Mouse (Mus musculus) thymus, adult 2 months (tissue): Measurements from ENCODE around the gene Tbk1. TPM values are rescaled to one million over a fixed set of nuclear protein-coding genes. Genes with fewer than 3 reads are reported as not detected.

ENCODE experiments used
- DNase-seq: peaks from one replicate; pipeline ENCODE4 v3.0.0; 2021
- H3K27ac ChIP-seq: fragments of 200-500 bp; 2 replicates; pipeline ENCODE4 v1.5.1; 2012; ENCODE audit warnings: low read length, control low read depth; ENCODE audit not compliant: control insufficient read depth, insufficient read depth
- H3K27me3 ChIP-seq: fragments of 200-500 bp; 2 replicates; pipeline ENCODE4 v1.6.1; 2012; ENCODE audit warnings: mild to moderate bottlenecking, low read length, moderate library complexity, mixed read lengths; ENCODE audit not compliant: control insufficient read depth, insufficient read depth
- H3K36me3 ChIP-seq: fragments of 200-500 bp; 2 replicates; pipeline ENCODE4 v1.6.1; 2012; ENCODE audit warnings: mild to moderate bottlenecking, low read length, moderate library complexity; ENCODE audit not compliant: control insufficient read depth, insufficient read depth
- H3K4me1 ChIP-seq: fragments of 200-500 bp; replicated peaks from 2 replicates; pipeline ENCODE4 v1.6.1; 2012; ENCODE audit warnings: low read length; ENCODE audit not compliant: control insufficient read depth, insufficient read depth
- H3K4me3 ChIP-seq: fragments of 200-500 bp; 2 replicates; pipeline ENCODE4 v1.5.1; 2012; ENCODE audit warnings: mild to moderate bottlenecking, low read length, control low read depth, moderate library complexity; ENCODE audit not compliant: control insufficient read depth, insufficient read depth
- CTCF ChIP-seq: fragments of 200-500 bp; IDR thresholded peaks from 2 replicates; pipeline ENCODE4 v1.5.1; 2012; ENCODE audit warnings: mild to moderate bottlenecking, control low read depth, low read length, moderate library complexity, borderline replicate concordance; ENCODE audit not compliant: control insufficient read depth, poor library complexity, insufficient read depth; ENCODE audit errors: extremely low read depth
- POLR2A ChIP-seq: fragments of 200-500 bp; IDR thresholded peaks from 2 replicates; pipeline ENCODE4 v1.6.1; 2012; ENCODE audit warnings: mild to moderate bottlenecking, low read length, control low read depth, moderate library complexity; ENCODE audit not compliant: control insufficient read depth, poor library complexity, insufficient read depth; ENCODE audit errors: extremely low read depth
- WGBS: fragments of 180-500 bp; shearing (Covaris S2); methylation state at CpG from one replicate; pipeline ENCODE4 v1.1.7; 2018; 5-methylcytosine and 5-hydroxymethylcytosine counted together
- polyA plus RNA-seq: library from polyadenylated mRNA; depleted of rRNA; stranded (reverse); fragments of >200 nt; gene quantifications from 2 replicates; pipeline ENCODE4 v1.2.3, GENCODE M21; 2012

Gene Tbk1
- polyA plus RNA-seq, 1 experiment, result 16.4 TPM

DNA sequence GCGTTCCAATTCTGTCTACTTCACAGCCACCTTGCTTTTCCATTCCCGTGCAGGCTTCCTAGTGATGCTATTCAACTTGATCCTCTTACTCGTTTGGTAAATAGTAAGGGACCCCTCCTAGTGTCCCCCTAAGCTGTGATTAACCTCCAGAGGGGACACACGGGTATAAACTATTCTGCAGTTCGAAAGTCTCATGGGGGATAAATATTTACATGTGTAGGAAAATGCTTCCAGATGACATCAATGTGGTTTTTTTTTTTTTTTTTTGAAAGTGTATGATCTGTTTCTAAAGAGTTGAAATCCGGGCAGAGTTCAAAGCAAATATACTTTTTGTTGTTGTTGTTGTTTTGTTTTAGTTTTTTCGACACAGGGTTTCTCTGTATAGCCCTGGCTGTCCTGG lies 80.7 kb downstream of the Tbk1 start:
- H3K27me3 ChIP-seq, result no peaks in the 10 kb centered on the region
- TF ChIP-seq POLR2A, result no peak
- TF ChIP-seq CTCF, result no peak
- no peak overlapping the region for H3K4me3 ChIP-seq
- 67% methylated on average over 7 of the region's 7 CpGs for WGBS
- no peak for DNase-seq
- H3K4me1 ChIP-seq, result peaks cover 30% of the 10 kb centered on the region
- no peaks in the 10 kb centered on the region for H3K36me3 ChIP-seq
- peak overlapping the region; percentile 78 for H3K27ac ChIP-seq

DNA sequence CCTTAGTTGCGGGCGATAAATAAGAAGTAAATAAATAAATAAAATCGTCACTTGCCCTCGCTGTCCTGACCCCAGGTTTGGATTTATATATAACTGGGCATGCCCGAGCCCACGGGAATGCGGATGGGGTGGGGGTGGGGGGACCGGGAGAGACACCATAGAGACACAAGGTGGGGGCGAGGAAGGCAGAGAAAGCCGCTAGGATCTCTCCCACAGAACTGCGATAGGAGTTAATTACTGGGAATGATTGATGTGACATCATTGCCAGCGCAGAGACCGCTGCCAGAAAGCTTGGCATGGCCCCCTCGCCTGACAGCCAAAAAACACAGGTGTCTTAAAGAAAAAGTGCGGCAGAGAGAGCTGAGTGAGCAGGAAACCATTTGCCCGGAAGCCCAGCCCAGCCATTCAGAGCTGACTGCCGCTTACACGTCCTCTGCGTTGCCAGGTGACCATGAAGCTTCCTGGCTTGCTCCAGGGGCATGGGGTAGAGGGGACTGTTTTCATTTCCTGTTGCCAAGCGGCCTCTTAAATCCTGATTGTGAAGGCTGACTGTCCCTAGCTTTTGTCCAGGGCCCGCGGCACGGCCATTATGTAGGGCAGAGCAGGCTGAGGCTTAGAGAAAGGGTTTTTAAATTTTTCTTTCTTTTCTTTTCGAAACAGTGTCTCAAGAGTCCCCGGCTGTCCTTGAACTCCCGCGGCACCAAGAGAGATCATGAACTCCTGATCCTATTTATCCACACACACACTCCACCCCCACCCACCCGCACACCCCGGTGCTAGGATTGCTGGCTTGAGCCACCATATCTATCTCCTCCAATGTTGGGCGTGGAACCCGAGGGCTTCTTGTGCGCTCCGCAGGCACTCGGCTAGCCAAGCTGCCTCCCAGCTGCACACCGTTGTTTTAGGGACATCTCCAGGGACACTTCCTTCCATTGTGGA lies 81.3 kb downstream of the Tbk1 start:
- TF ChIP-seq CTCF, result peak; percentile 24; the same call in 1 of the 2 replicates
- TF ChIP-seq POLR2A, result no peak
- 26% methylated on average over 35 of the region's 35 CpGs for WGBS
- H3K4me1 ChIP-seq, result peaks cover 30% of the 10 kb centered on the region
- no peaks in the 10 kb centered on the region for H3K36me3 ChIP-seq
- peak; percentile 86 for DNase-seq
- H3K27ac ChIP-seq, result peak overlapping the region; percentile 85
- H3K27me3 ChIP-seq, result no peaks in the 10 kb centered on the region
- peak overlapping the region; percentile 55 for H3K4me3 ChIP-seq

DNA sequence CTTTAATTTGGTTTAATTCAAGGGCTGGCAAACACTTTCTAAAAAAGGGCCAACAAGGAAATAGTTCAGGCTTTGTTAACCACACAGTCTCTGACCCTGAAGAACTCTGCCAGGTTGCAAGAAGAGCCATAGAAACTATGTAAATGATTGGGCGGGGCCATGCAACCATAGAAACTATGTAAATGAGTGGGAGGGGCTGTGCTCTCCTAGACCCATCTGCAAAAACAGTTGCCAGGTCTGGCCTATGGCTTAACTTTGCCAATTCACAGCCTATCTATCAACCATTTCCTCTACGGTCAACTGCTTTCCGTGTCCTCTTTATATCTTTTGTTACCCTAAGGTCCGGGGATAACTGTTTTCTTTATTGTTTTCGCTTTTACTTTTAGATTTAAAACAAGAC lies 85.4 kb downstream of the Tbk1 start:
- no peaks in the 10 kb centered on the region for H3K36me3 ChIP-seq
- H3K4me1 ChIP-seq, result peaks cover 28% of the 10 kb centered on the region
- 39% methylated on average over 5 of the region's 5 CpGs for WGBS
- no peak overlapping the region for H3K27ac ChIP-seq
- no peak for DNase-seq
- no peaks in the 10 kb centered on the region for H3K27me3 ChIP-seq
- H3K4me3 ChIP-seq, result no peak overlapping the region
- TF ChIP-seq CTCF, result no peak
- TF ChIP-seq POLR2A, result no peak

DNA sequence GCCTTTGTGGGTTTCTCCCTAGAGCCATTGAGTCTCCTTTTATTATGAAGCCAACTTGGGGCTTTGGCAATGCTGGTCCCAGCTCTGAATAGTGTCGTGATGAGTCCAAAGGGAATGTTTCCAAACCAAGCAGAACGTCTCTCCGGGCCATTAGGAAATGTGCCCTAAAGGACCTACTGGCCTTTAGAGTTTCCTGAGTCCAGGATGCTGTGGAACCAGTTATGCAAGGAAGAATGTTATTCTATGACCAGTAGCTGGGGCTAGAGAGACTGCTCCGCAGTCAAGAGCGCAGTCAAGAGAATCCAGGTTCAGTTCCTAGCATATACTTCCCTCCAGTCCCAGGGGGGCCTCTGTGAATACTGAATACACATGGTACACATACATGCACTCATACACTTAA lies 86.6 kb downstream of the Tbk1 start:
- DNase-seq, result no peak
- Histone ChIP-seq H3K4me3 (no peak overlapping the region), H3K27me3 (no peaks in the 10 kb centered on the region), H3K27ac (no peak overlapping the region), H3K4me1 (peaks cover 20% of the 10 kb centered on the region), H3K36me3 (no peaks in the 10 kb centered on the region)
- TF ChIP-seq CTCF, result no peak
- TF ChIP-seq POLR2A, result no peak
- 91% methylated on average over 5 of the region's 5 CpGs for WGBS

DNA sequence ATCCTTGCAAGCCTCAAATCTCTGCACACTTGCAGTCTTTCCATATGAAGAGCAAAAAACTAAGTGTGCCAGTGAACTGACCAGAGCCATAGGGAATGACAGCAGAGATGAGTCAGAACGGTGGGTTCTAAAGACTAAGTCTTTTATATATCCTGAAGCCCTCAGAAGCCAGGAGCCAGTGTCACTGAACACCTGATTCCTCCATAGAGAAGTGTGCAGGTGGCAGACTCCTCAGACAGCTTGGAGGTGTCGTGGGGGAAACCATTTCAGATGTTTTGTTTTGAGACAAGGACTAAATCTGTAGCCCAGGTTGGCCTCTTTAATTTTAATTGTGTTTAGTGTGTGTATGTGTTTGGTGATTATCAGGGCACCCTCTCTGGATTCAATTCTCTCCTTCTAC lies 87.5 kb downstream of the Tbk1 start:
- Histone ChIP-seq H3K4me1 (peaks cover 23% of the 10 kb centered on the region), H3K27ac (no peak overlapping the region), H3K4me3 (no peak overlapping the region), H3K27me3 (no peaks in the 10 kb centered on the region), H3K36me3 (no peaks in the 10 kb centered on the region)
- TF ChIP-seq POLR2A, result no peak
- TF ChIP-seq CTCF, result no peak
- WGBS, result 37% methylated on average over 2 of the region's 2 CpGs
- DNase-seq, result no peak

DNA sequence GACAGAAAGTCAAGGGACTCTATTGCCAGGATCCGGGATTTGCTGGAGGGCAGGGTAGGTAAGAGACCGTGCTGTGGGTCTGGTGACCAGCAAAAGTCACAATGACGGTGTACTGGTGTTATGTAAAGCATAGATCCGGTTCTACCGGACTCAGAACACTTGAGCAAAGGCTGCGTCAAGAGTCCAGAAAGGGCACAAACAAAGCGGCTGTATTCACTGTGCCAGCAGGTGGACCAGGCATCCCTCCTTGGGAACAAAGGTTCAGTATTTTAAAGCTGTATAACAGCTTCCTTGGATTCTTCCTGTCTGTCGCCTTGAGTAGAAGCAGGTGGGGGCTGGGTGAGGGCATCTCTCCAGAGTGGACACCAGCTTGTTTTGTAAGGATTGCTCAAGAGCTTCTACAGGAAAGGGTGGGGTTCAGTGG lies 88.1 kb downstream of the Tbk1 start:
- Histone ChIP-seq H3K4me3 (no peak overlapping the region), H3K27me3 (no peaks in the 10 kb centered on the region), H3K27ac (no peak overlapping the region; the same call in 1 of the 2 replicates), H3K4me1 (peaks cover 25% of the 10 kb centered on the region), H3K36me3 (no peaks in the 10 kb centered on the region)
- 70% methylated on average over 8 of the region's 8 CpGs for WGBS
- no peak for DNase-seq
- TF ChIP-seq CTCF, result no peak
- no peak for TF ChIP-seq POLR2A
